Mouse (Mus musculus) small intestine, adult 2 months (tissue): ENCODE data around the gene Apoo. TPM values are rescaled to one million over a fixed set of nuclear protein-coding genes. Genes with fewer than 3 reads are reported as not detected.
"Not testable (repeated sequence)": the region's sequence is repeated elsewhere in the genome, so short reads cannot be mapped to it uniquely, and the experiment has no call there.

Source experiments
- H3K27ac ChIP-seq: fragments of 200-500 bp; 2 replicates; pipeline ENCODE4 v1.5.1; 2012; ENCODE audit warnings: low read depth, low read length, control low read depth, inconsistent platforms; ENCODE audit not compliant: insufficient read depth
- H3K27me3 ChIP-seq: fragments of 200-500 bp; 2 replicates; pipeline ENCODE4 v1.6.1; 2012; ENCODE audit warnings: mild to moderate bottlenecking, moderate library complexity, low read length, inconsistent platforms; ENCODE audit not compliant: control insufficient read depth, insufficient read depth
- H3K36me3 ChIP-seq: fragments of 200-500 bp; 2 replicates; pipeline ENCODE4 v1.6.1; 2012; ENCODE audit warnings: mild to moderate bottlenecking, low read length, control low read depth, inconsistent platforms; ENCODE audit not compliant: control insufficient read depth, insufficient read depth
- H3K4me1 ChIP-seq: fragments of 200-500 bp; 2 replicates; pipeline ENCODE4 v1.6.1; 2012; ENCODE audit warnings: low read length, inconsistent platforms, mixed read lengths; ENCODE audit not compliant: control insufficient read depth, insufficient read depth, insufficient read length
- H3K4me3 ChIP-seq: fragments of 200-500 bp; 2 replicates; pipeline ENCODE4 v1.5.1; 2012; ENCODE audit warnings: low read depth, mild to moderate bottlenecking, control low read depth, inconsistent platforms, low read length, moderate library complexity
- CTCF ChIP-seq: fragments of 200-500 bp; IDR thresholded peaks from 2 replicates; pipeline ENCODE4 v1.5.1; 2012; ENCODE audit warnings: low read depth, mild to moderate bottlenecking, control low read depth, inconsistent platforms, low read length, moderate library complexity, mixed read lengths; ENCODE audit not compliant: insufficient replicate concordance, insufficient read length; ENCODE audit errors: extremely low read depth
- POLR2A ChIP-seq: fragments of 200-500 bp; IDR thresholded peaks from 2 replicates; pipeline ENCODE4 v1.6.1; 2012; ENCODE audit warnings: low read depth, mild to moderate bottlenecking, control low read depth, inconsistent platforms, low read length, moderate library complexity
- whole genome bisulfite sequencing: fragments of 180-500 bp; shearing (Covaris S2); methylation state at CpG from one replicate; pipeline ENCODE4 v1.1.7; 2018; 5-methylcytosine and 5-hydroxymethylcytosine counted together
- polyA plus RNA-seq: library from polyadenylated mRNA; depleted of rRNA; stranded (reverse); fragments of >200 nt; gene quantifications from 2 replicates; pipeline ENCODE4 v1.2.3, GENCODE M21; 2012

Apoo gene
- polyA plus RNA-seq, 1 experiment: 2.4 TPM

GRCm38 (mm10) chrX:94408975-94409374 is 42.1 kb downstream of the Apoo start:
- TF ChIP-seq CTCF: no peak
- 16% methylated on average over 3 of the region's 3 CpGs for WGBS
- H3K36me3 ChIP-seq: no peaks in the 10 kb centered on the region
- H3K4me1 ChIP-seq: no peaks in the 10 kb centered on the region
- no peak overlapping the region for H3K27ac ChIP-seq
- no peaks in the 10 kb centered on the region for H3K27me3 ChIP-seq
- no peak overlapping the region for H3K4me3 ChIP-seq

- Histone ChIP-seq H3K27me3 (no peaks in the 10 kb centered on the region), H3K4me1 (no peaks in the 10 kb centered on the region), H3K27ac (no peak overlapping the region), H3K4me3 (no peak overlapping the region), H3K36me3 (peaks cover 4% of the 10 kb centered on the region)
- 96% methylated on average over 2 of the region's 2 CpGs for WGBS
- no peak for TF ChIP-seq CTCF
- no peak for TF ChIP-seq POLR2A
Measured at GRCm38 (mm10) chrX:94420210-94420609, 53.3 kb downstream of the Apoo start.

- TF ChIP-seq CTCF (no peak), POLR2A (no peak)
- H3K4me3 ChIP-seq: no peak overlapping the region
- 25% methylated on average over 9 of the region's 9 CpGs for WGBS
- H3K27me3 ChIP-seq: no peaks in the 10 kb centered on the region
- H3K27ac ChIP-seq: no peak overlapping the region
- H3K36me3 ChIP-seq: no peaks in the 10 kb centered on the region
- H3K4me1 ChIP-seq: no peaks in the 10 kb centered on the region
Measured at GRCm38 (mm10) chrX:94431548-94432375, 64.8 kb downstream of the Apoo start.

GRCm38 (mm10) chrX:94445427-94445826 is 78.5 kb downstream of the Apoo start:
- not testable (repeated sequence) for H3K27ac ChIP-seq, H3K4me3 ChIP-seq, H3K4me1 ChIP-seq, H3K36me3 ChIP-seq, H3K27me3 ChIP-seq
- no CpG with 5 or more reads among the region's 3 CpGs for WGBS

GRCm38 (mm10) chrX:94446021-94446420 is 79.1 kb downstream of the Apoo start:
- not testable (repeated sequence) for H3K36me3 ChIP-seq, H3K4me3 ChIP-seq, H3K4me1 ChIP-seq, H3K27ac ChIP-seq, H3K27me3 ChIP-seq
- WGBS: 97% methylated on average over 2 of the region's 2 CpGs

- WGBS: no CpG with 5 or more reads among the region's 7 CpGs
- H3K4me1 ChIP-seq, H3K36me3 ChIP-seq, H3K27ac ChIP-seq, H3K4me3 ChIP-seq, H3K27me3 ChIP-seq: not testable (repeated sequence)
Measured at GRCm38 (mm10) chrX:94450047-94450881, 83.3 kb downstream of the Apoo start.

- H3K4me3 ChIP-seq: no peak overlapping the region
- no peak overlapping the region for H3K27ac ChIP-seq
- no peaks in the 10 kb centered on the region for H3K36me3 ChIP-seq
- WGBS: 52% methylated on average over 4 of the region's 4 CpGs
- H3K4me1 ChIP-seq: no peaks in the 10 kb centered on the region
- TF ChIP-seq CTCF (no peak), POLR2A (no peak)
- no peaks in the 10 kb centered on the region for H3K27me3 ChIP-seq
Measured at GRCm38 (mm10) chrX:94459346-94459745, 92.4 kb downstream of the Apoo start.

- not testable (repeated sequence) for H3K4me1 ChIP-seq, H3K4me3 ChIP-seq, H3K27ac ChIP-seq, H3K27me3 ChIP-seq, H3K36me3 ChIP-seq
- WGBS: 80% methylated on average over 1 of the region's 3 CpGs
Measured at GRCm38 (mm10) chrX:94461513-94461912, 94.6 kb downstream of the Apoo start.

GRCm38 (mm10) chrX:94462604-94463429 is 95.9 kb downstream of the Apoo start:
- H3K36me3 ChIP-seq, H3K4me1 ChIP-seq, H3K27me3 ChIP-seq, H3K27ac ChIP-seq, H3K4me3 ChIP-seq: not testable (repeated sequence)
- no CpG with 5 or more reads among the region's 7 CpGs for WGBS
